Mouse (Mus musculus) megakaryocyte-erythroid progenitor cell, adult 5-6 weeks (primary cell): ENCODE measurements around the gene Drap1. TPM values are rescaled to one million over a fixed set of nuclear protein-coding genes. Genes with fewer than 3 reads are reported as not detected.
A peak's percentile ranks its signal among the peaks of the same experiment; 100 is the strongest.

ENCODE experiments used
- ATAC-seq: replicated peaks from 2 replicates; pipeline ENCODE4 v1.8.0; 2016; ENCODE audit warnings: mild to moderate bottlenecking, inconsistent platforms; ENCODE audit not compliant: severe bottlenecking, poor library complexity, low FRiP score, low TSS enrichment
- total RNA-seq, 2 experiments: library from RNA; stranded (forward) in 1 of 2; stranded (reverse) in 1 of 2; fragments of 200-1000, 215-1000 nt in 1 of 2; fragments of >200 nt in 1 of 2; fragmentation: Nextera tagmentation in 1 of 2; gene quantifications; 2 replicates each; pipeline ENCODE4 v1.2.3; 2014 to 2017

Gene Drap1
- total RNA-seq (2014; fragmentation: Nextera tagmentation) (167 and 178 TPM in 2 replicates), total RNA-seq (2017) (102 and 143 TPM in 2 replicates)

- peak; percentile 57 for ATAC-seq
Observed at GRCm38 (mm10) chr19:5424782-5425741, at the start of gene Drap1, which contains the start of gene AI837181. Gene Drap1, minus strand, starts transcription at chr19:5424979. Gene AI837181, plus strand, starts transcription at chr19:5425144.

GRCm38 (mm10) chr19:5473720-5474119 lies 48.9 kb upstream of the Drap1 start, which contains the start of gene Efemp2:
Gene Efemp2, plus strand, starts transcription at chr19:5473954.
- peak; percentile 45; the same call in 1 of the 2 replicates for ATAC-seq

GRCm38 (mm10) chr19:5472857-5473256 lies 48.1 kb upstream of the Drap1 start:
- no peak for ATAC-seq

- no peak for ATAC-seq
Observed at GRCm38 (mm10) chr19:5471846-5472245, 47.1 kb upstream of the Drap1 start.

- no peak for ATAC-seq
Observed at GRCm38 (mm10) chr19:5468374-5468773, 43.6 kb upstream of the Drap1 start, which contains the start of gene Ctsw. Gene Ctsw, minus strand, starts transcription at chr19:5468507.

GRCm38 (mm10) chr19:5466916-5467500 lies 42.2 kb upstream of the Drap1 start:
- ATAC-seq, result no peak

- ATAC-seq, result no peak
Observed at GRCm38 (mm10) chr19:5465037-5465436, 40.3 kb upstream of the Drap1 start.

- no peak for ATAC-seq
Observed at GRCm38 (mm10) chr19:5463791-5464562, 39.2 kb upstream of the Drap1 start.

- ATAC-seq, result no peak
Observed at GRCm38 (mm10) chr19:5463212-5463611, 38.4 kb upstream of the Drap1 start.

- no peak for ATAC-seq
Observed at GRCm38 (mm10) chr19:5461411-5461810, 36.6 kb upstream of the Drap1 start.

- ATAC-seq, result peak; percentile 69; the same call in 1 of the 2 replicates
Observed at GRCm38 (mm10) chr19:5460465-5460911, 35.7 kb upstream of the Drap1 start, which contains the start of gene Fibp. Gene Fibp, plus strand, starts transcription at chr19:5460615.

- no peak for ATAC-seq
Observed at GRCm38 (mm10) chr19:5459896-5460295, 35.1 kb upstream of the Drap1 start.

GRCm38 (mm10) chr19:5459019-5459418 lies 34.2 kb upstream of the Drap1 start:
- ATAC-seq, result no peak

GRCm38 (mm10) chr19:5457746-5458442 lies 33.1 kb upstream of the Drap1 start, which contains the start of gene Ccdc85b:
Gene Ccdc85b, minus strand, starts transcription at chr19:5457894.
- no peak for ATAC-seq

GRCm38 (mm10) chr19:5456922-5457745 lies 32.4 kb upstream of the Drap1 start:
- ATAC-seq, result peak; percentile 89

GRCm38 (mm10) chr19:5456241-5456921 lies 31.6 kb upstream of the Drap1 start:
- no peak for ATAC-seq

GRCm38 (mm10) chr19:5455568-5455967 lies 30.8 kb upstream of the Drap1 start:
- no peak for ATAC-seq
